ENCODE assay signal across 8 mouse cellular contexts in the genomic region with DNA sequence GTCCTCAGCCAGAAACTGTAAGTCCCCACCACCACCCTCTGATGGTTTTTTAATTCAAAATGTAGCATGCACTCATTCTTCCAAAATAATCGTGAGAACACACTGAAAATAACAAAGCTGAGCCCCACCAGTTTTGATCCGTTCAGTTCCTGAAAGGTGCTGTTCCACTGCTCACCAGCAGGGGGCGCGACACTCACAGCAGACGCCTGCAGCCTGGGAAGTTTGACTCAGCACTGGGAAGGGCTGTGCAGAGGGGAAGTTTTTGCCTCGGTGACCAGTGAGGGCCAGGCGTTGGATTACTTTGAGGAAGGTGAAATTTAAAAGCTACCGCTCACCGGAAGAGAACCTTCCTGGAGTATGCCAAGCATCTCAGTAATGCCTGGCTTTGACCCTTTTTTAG.
DNase-seq lines count a peak whose midpoint lies in the region; ATAC-seq and TF ChIP-seq lines count a peak whose summit lies in the region.

No protein-coding gene starts in this region.

- no peak overlapping the region for H3K4me2 ChIP-seq in hindbrain, postnatal 0 days (ENCODE audit: low read depth, low read length)

- H3K36me3 ChIP-seq in hindbrain, postnatal 0 days (ENCODE audit: insufficient read depth, low read length), result no peaks in the 10 kb centered on the region

- no peak overlapping the region for H3K4me3 ChIP-seq in hindbrain, postnatal 0 days (ENCODE audit: low read length)

- no peak overlapping the region for H3K27ac ChIP-seq in hindbrain, postnatal 0 days

- H3K9ac ChIP-seq in hindbrain, postnatal 0 days (replicated peaks; ENCODE audit: low read length), result no peak overlapping the region

- peak; percentile 38 for DNase-seq in T-cell, adult 2 months (ENCODE audit: low spot score)
- peak; percentile 66 for DNase-seq in cerebellum, adult 9-11 months
- peak; percentile 63 to 87 for DNase-seq in frontal cortex, postnatal 14 days (ENCODE audit: low spot score in 2 of 2)
- peak; percentile 89 for DNase-seq in hindbrain, postnatal 0 days (ENCODE audit: low spot score)
- peak; percentile 85 to 88 for DNase-seq in left cerebral cortex, adult 18-20 months (ENCODE audit: low spot score in 2 of 2)
- peak; percentile 83 to 87 for DNase-seq in lung, postnatal 4 days
- peak; percentile 68 to 70 for DNase-seq in right cerebral cortex, postnatal 36 days (ENCODE audit: low spot score in 2 of 2)
- DNase-seq in urinary bladder, postnatal 4 days (ENCODE audit: low spot score in 2 of 2), result peak; percentile 65 to 92

- TF ChIP-seq CTCF in hindbrain, postnatal 0 days (IDR thresholded peaks at IDR 0.05; ENCODE audit: low read depth), result peak; percentile 99

- no peaks in the 10 kb centered on the region for H3K4me1 ChIP-seq in hindbrain, postnatal 0 days (ENCODE audit: insufficient read depth, low read length)

- H3K27me3 ChIP-seq in hindbrain, postnatal 0 days (ENCODE audit: insufficient read depth, low read length), result no peaks in the 10 kb centered on the region

- peak; percentile 50; the same call in 1 of the 2 replicates for ATAC-seq in hindbrain, postnatal 0 days

- no peaks in the 10 kb centered on the region for H3K9me3 ChIP-seq in hindbrain, postnatal 0 days (ENCODE audit: low read length)

- 1% methylated on average over 9 of the region's 9 CpGs for WGBS in hindbrain, postnatal 0 days

Comparison
In these comparisons a context has a peak if more than half of its experiments do, and no peak if none do; other contexts are left out.
1. DNase-seq: peak in every context shown above with its lines; median percentile 89 in hindbrain, postnatal 0 days; 86 in left cerebral cortex, adult 18-20 months; 85 in lung, postnatal 4 days; 78 in urinary bladder, postnatal 4 days; 75 in frontal cortex, postnatal 14 days; 69 in right cerebral cortex, postnatal 36 days; 66 in cerebellum, adult 9-11 months; 38 in T-cell, adult 2 months.